Mouse (Mus musculus) right cerebral cortex, postnatal 4 days (tissue): ENCODE results near the gene Snrnp25.
A peak's percentile ranks its signal among the peaks of the same experiment; 100 is the strongest.

ENCODE experiments used
- DNase-seq: peaks from one replicate; pipeline ENCODE4 v3.0.0-alpha.2; 2022

The Snrnp25 gene

DNA sequence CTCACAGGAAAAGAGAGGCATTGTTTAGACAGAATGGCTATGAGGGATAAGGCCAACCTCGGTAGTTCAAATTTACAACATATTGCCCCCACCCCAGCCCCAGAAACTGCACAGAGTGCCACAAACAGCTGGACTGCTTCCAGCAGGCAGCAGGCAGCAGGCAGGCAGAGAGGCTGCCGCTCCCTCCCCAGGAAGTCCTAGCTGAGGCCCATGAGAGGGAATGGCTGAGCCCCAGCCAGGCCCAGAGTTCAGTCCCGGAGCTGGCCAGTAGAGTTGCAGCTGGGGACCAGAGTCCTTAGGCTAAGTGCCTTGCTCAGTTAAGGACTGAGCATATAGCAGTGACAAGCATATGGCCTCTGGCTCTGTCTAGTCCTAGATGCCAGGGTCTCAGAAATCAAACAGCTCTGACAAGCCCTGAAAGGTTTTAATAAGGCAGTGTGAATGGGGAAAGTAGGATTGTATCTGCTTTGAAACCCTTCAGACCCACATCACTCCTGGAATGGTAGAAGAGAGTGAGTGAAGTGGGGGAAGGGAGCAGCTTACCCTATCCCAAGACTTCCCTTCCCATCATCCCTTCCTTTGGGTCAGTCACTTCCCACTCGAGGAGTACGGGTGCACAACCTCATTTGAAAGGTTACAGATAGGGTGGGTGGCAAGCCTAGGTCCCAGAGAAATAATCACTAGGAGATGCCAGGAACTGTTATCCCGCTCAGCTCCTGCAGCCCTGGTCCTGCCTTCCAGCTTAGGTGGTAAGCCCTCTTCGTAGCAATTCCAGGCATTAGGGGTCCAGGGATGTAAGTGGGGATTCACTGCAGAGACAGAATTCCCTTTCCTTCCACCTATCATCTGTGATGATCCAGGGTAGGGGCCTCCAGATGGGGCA is 20.2 kb downstream of the Snrnp25 start:
- no peak for DNase-seq

GRCm38 (mm10) chr11:32226124-32226871 is 21.1 kb downstream of the Snrnp25 start, which contains the start of gene Mpg:
Gene Mpg, plus strand, starts transcription at chr11:32226505.
- DNase-seq = peak; percentile 84

GRCm38 (mm10) chr11:32227041-32227440 is 21.8 kb downstream of the Snrnp25 start:
- DNase-seq = no peak

GRCm38 (mm10) chr11:32227555-32227954 is 22.3 kb downstream of the Snrnp25 start:
- DNase-seq = no peak

GRCm38 (mm10) chr11:32228292-32228845 is 23.2 kb downstream of the Snrnp25 start:
- no peak for DNase-seq

DNA sequence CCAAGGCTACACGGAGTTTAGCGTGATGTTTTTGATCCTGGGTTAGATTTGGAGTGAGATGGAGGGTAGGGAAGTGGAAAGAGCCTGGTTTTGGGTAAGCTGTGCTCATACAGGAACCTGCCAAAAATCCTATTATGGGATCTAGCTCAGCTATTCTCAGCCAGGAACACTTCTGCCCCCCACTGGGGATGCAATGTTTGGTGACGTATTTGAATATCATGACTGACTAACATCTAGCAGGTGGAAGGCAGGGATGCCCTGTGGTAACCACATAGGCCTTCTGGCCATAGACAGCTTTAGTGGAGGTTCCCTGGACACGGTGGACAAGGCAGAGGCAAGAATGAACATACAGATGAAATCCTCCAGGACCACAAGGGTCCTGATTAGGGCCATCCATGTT is 25.0 kb downstream of the Snrnp25 start:
- peak; percentile 40 for DNase-seq

- DNase-seq = no peak
Observed at GRCm38 (mm10) chr11:32231125-32231524, 25.9 kb downstream of the Snrnp25 start.

- no peak for DNase-seq
Observed at GRCm38 (mm10) chr11:32232848-32233247, 27.6 kb downstream of the Snrnp25 start.

GRCm38 (mm10) chr11:32233895-32234294 is 28.7 kb downstream of the Snrnp25 start:
- no peak for DNase-seq

DNA sequence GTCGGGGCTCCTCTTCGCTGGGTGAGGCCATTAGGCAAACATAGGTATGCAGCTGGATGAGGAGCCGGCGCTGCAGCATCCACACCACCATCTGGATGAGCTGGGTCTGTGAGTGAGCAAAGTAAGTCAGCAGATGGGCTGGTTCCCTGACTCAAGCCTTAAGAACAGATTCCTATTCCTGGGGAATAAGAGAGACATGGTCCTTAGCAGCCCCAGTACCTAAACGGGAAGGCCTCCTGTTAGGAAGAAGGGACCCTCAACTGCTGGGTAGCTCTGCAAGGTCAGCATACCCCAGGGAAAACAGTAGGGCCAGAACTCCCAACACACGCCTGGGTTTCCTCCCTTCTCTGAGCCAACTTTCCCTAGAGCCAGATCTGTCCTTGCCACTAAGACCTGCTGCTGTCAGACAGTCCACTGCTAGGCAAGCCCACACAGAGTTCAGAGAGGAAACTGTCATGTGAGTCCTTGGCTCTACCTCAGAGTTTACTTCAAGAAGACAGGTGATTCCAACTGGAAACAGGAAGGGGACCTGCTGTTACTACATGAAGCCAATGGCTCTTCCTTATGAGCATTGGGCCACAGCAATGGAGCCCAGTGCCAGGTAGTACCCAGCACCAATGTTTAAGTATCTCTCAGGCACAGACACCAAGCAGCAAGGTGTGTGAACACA is 29.7 kb downstream of the Snrnp25 start:
- DNase-seq = no peak

DNA sequence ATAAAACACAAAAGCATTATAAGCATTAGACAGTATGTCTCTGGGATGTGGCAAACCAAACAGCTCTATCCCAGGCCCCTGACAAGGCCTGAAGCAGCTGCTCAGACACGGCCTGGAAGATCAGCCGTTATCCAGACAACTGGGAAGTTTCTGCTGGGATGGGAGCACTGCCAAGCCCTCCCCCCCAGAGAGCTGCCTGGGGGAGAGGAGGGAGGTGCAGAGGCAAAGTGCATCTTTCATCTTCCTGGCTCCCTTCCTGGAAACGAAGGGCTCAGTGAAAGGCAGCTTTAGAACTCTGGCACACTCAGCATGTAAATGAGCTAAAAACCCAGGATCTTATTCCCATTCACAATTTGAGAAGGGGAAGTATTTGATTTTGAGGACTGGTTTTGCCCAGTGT is 30.4 kb downstream of the Snrnp25 start:
- peak; percentile 76 for DNase-seq

DNA sequence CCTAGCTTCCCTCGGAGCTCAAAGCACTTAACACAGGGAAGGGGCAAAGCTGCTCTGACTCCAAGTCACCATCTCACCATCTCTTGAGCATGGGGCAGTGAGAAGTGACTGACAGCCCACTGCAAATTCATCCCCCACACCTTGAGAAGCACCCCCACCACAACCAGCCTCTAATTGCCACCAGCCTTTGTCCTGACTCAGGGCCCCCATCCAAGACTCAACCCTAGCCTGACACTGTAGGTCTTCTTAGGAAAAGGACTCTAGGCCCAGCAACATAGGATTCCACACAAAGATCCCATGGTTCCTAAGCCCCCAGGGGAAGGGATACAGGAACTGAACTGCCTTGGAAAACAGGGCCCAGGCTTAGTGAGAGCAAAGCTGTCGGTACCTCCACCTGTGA is 30.9 kb downstream of the Snrnp25 start:
- DNase-seq = no peak

DNA sequence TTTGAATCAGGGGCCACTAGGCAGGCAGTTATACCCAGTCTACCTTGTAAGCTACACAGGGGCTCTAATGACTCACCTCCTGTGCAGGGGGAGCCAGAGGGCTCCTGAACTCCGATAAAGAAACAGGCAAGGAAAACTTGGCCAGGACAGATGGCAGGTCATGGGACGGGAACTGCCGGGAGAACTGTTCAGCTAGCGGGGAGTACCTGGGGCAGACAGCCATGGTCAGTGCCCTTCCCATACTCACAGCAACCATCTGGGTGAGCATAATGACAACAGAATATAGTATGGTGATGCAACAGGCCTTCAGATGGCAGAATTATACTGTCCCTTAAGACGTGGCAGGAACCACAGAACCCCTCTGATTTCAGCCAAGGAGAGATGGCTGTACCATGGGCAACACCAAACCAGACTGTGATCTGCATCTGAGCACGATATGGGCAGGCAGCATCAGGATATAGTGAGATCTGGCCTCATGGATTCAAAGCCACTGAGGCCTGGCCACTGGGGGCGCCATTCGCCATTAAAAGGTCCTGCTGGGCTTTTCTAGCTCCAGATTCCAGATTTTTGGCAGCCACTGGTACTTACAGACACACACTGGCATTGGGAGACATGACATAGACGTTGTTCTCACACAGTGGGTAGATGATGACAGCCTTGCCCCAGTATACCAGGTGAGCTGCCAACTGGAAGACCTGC is 31.6 kb downstream of the Snrnp25 start:
- peak; percentile 80 for DNase-seq

DNA sequence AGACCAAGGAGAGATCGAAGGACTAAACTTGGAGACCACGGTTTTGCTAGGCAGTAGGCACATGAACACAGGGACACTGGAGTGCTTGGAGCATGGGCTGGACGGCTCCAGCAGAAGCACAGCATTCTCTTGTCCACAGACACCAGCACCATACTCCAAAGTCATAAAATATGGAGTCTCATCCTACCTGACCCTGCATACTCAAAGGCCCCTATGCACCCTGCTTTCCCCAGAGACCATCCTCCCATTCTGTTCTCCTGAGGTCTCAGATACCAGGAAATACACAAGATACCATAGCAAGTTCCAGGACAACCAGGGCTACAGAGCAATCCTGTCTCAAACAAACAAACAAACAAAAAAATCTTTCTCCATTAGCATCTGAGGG is 32.2 kb downstream of the Snrnp25 start:
- DNase-seq = no peak

DNA sequence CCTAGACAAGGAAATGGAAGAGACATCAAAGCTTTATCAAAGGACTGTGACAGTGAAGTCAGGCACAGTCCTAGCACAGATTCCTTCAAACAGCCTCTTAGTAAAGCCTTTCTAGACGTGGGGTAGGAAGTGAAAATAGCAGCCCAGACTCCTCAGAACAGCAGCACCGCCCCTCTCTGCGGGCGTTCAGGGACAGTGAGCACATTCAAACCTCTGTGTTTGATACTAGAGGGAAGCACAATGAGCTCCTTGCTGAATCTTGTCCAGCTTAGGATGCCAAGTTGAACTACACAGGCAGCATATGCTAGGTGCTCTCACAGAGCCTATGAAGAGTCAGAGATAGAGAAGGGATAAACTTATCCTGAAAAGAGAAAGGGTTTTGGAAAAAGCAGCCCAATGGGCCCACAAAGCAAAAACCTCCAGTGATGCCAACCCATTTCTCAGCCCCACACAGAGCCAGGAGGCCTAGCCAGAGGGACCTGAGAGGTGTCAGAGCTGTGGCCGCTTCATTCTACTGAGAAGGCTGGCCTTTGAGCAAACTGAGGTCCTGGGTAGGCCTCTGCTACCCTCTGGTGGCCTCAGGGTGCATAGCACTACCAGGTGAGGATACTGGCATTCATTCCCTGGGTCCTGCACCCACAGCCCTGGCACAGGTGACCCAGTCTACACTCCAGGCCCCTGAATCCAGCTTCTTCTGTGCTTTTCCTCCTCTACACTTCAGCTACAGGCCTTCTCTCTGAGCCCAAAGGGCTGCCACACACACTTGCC is 33.1 kb downstream of the Snrnp25 start:
- peak; percentile 60 for DNase-seq

DNA sequence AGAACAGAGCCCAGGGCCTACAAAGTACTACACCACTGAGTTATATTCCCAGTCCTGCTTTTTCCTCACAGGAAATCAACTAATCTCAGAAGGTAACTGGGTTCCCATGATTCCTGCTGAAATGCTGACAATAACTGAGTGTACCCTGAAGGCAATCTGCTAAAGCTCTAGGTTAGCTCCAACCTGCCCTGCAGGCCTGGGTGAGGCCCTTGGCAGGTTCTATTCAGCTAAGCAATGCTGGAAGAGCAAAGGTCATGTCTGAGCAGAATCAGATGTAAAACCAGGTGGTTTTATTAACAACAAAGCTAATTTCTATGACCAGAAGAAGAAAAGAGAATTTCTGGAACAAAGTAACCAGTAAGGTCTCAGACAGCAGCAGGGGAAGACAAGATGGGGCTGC is 36.2 kb downstream of the Snrnp25 start:
- no peak for DNase-seq

DNA sequence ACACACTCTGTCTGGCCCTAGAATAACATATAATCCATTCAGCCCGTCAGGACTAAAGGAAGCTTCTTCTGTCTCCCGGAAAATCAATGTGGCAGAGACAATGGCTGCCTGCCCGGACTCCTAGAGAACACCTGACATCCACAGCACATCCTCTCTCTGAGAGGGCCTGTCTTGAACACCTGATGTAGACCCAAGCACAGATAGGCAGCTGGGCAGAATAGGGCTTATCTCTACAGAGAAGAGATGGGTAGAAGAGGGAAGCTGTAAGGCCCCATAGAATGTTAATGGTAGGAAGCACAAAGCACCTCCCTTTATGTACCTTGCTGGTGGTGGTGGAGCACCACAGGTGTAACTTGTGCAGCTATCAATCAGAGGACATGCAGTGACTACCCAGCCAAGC is 37.0 kb downstream of the Snrnp25 start:
- DNase-seq = no peak

GRCm38 (mm10) chr11:32243205-32243955 is 38.2 kb downstream of the Snrnp25 start:
- no peak for DNase-seq

GRCm38 (mm10) chr11:32244064-32244463 is 38.8 kb downstream of the Snrnp25 start:
- no peak for DNase-seq

GRCm38 (mm10) chr11:32244617-32245016 is 39.4 kb downstream of the Snrnp25 start:
- no peak for DNase-seq

GRCm38 (mm10) chr11:32245614-32246013 is 40.4 kb downstream of the Snrnp25 start:
- DNase-seq = no peak
